Mouse (Mus musculus) cerebellum, postnatal 36 days (tissue): Measurements from ENCODE around the gene Olfr1349.
"Not testable (repeated sequence)": the region's sequence is repeated elsewhere in the genome, so short reads cannot be mapped to it uniquely, and the experiment has no call there.

Experiments
- DNase-seq, 2 experiments: peaks; one replicate each; pipeline ENCODE4 v3.0.0; 2021 to 2022; ENCODE audit warnings: mixed read lengths in 2 of 2

Gene Olfr1349

GRCm38 (mm10) chr7:6522850-6523249 lies at the start of gene Olfr1349:
Gene Olfr1349, minus strand, starts transcription at chr7:6522950.
- no peak for DNase-seq

DNA sequence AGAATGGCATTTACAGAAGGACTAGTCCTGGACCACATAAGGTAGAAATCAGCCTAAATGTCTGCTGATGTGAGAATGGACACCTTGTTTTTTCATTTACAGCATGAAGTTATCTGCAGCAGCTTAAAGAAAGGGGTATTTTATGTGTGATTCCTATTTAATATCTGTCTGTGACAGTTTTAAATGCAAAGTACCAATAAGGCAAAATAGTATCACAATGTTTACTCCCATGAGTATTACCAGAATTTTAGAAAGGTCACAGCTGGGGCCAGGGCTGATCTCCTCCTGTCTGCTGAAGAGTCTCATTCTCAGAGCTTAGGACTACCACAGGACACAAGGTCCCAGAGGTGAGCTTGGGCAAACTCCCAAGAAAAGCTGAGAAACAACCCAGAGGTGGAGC lies 41.8 kb upstream of the Olfr1349 start, which contains the start of gene Olfr1350:
Gene Olfr1350 (plus strand): TSS at position 301 of the 400 bp plus-strand sequence.
- no peak for DNase-seq

DNA sequence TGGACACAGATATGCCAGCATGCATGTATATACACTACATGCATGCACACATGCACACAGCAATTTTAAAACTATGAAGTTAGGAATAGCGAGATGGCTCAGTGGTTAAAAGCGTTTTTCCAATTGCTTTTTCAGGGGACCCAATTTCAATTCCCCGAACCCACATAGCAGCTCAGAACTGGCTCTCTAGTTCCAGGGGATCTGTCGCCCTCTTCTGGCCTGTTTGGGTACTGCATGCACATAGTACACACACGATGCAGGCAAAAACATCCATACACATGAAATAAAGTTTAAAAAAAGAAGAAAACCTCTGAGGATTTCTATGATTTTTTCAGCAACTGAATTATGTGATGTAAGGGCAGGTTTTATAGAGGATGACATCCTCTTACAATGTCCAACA lies 3.4 kb upstream of the Olfr1349 start:
- DNase-seq, result no peak

DNA sequence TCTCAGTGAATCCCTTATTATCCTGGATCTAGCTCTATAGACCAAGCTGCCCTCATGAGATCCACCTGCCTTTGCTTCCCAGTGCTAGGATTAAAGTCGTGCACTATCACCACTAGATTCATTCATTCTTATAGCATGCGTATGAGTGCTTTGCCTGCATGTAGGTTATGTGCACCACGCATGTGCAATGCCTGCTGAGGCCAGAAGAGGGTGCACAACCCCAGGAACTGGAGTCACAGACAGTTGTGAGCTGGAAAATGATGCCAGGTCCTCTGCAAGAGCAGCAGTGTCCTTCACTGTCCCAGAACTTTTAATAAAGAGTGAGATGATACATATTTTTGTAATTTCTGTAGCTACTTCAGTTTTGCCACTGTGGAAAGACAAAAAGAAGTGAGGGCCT lies 2.3 kb upstream of the Olfr1349 start:
- DNase-seq, result no peak

- DNase-seq, result no peak
These were observed 1.1 kb downstream of the Olfr1349 start for GRCm38 (mm10) chr7:6521666-6522065.

- no peak for DNase-seq
These were observed 14.1 kb downstream of the Olfr1349 start, which contains the start of gene Olfr1348 for GRCm38 (mm10) chr7:6508648-6509047. Gene Olfr1348, minus strand, starts transcription at chr7:6508748.

GRCm38 (mm10) chr7:6499655-6500054 lies 23.1 kb downstream of the Olfr1349 start, which contains the start of gene Olfr1347:
Gene Olfr1347, minus strand, starts transcription at chr7:6499755.
- no peak for DNase-seq

GRCm38 (mm10) chr7:6486841-6487240 lies 35.9 kb downstream of the Olfr1349 start, which contains the start of gene Olfr5:
Gene Olfr5, minus strand, starts transcription at chr7:6486941.
- DNase-seq, result no peak

DNA sequence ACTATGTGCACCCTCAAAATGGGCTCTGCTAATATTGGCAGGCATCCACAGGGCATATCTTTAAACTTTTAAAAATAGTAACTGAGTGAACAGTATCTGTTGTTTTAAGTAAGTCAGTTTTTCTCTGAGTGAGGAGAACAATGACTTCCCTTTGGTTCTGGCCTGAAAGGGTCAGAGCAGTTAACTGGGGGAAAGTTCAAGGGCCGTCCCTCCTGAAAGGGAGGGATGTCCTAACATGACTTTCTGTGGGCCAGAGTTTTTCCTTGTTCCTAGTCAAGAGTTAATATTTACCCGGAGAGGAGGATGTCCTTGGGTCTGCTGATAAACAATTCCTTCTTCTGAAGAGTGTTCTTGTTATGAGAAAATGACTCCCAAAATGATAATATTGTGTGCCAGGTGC lies 45.1 kb downstream of the Olfr1349 start:
- not testable (repeated sequence) for DNase-seq

- no peak for DNase-seq
These were observed 55.8 kb downstream of the Olfr1349 start, which contains the start of gene Olfr1346 for GRCm38 (mm10) chr7:6466951-6467350. Gene Olfr1346, plus strand, starts transcription at chr7:6467101.
